Mouse (Mus musculus) thymus, postnatal 25 days (tissue): ENCODE measurements at regions not wholly inside any gene's neighbourhood (a gene's known extent, or its start where the extent isn't known, plus 50 kb on each side); places are given as distances from the start of the nearest gene placed in this dataset.
A peak's percentile ranks its signal among the peaks of the same experiment; 100 is the strongest.

Source experiments
- DNase-seq: peaks from one replicate; pipeline ENCODE4 v3.0.0; 2022

- DNase-seq, result no peak
Measured at GRCm38 (mm10) chr1:35724366-35724900, 343.8 kb upstream of the Hs6st1 start.

DNA sequence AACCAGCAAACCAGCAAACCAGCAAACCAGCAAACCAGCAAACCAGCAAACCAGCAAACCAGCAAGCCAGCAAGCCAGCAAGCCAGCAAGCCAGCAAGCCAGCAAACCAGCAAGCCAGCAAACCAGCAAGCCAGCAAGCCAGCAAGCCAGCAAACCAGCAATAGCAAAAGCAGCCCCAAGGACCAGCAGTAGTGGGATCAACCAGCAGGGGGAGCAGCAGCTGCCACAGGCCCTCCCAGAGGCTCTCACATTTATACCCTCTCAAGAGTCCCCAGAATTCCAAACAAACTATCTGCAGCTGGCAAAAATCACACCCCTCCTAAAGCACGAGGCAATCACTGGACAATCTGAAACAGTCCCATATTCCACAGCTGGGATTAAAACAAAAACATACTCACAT is 341.6 kb upstream of the Hs6st1 start:
- peak; percentile 80 for DNase-seq

DNA sequence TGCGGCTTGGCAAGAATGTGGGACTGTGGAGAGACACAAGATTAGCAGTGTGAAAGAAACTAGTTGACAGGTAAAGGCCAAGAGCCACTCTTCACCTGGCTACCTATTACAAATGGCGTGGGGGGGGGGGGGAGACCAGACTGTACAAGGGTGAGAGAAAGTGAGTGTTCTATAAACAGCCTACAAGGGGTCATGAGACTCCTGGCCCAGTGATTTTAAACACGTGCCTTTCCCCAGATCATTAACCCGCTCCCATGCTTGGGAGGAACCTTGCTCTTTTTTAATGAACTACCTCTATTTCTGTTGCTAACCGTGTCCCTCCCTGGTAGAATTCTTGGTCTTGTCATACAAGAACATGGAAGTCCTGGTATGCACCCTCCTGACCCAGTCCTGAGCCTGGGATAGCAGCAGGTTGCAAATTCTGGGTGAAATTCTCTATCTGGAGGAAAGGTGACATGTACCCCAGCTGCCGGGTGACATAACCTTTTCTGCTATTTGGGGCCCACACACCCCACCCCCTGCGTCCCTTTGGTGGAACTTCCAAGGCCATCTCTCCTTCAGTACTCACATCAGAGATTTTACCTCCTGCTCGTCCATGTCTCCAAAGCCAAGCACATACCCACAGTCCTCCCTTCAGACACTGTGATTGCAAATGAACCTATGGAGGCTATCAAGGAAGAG is 340.8 kb upstream of the Hs6st1 start:
- DNase-seq, result no peak

GRCm38 (mm10) chr1:35729785-35730295 is 338.4 kb upstream of the Hs6st1 start:
- DNase-seq, result no peak

GRCm38 (mm10) chr1:35730309-35730708 is 337.9 kb upstream of the Hs6st1 start:
- no peak for DNase-seq

- no peak for DNase-seq
Measured at GRCm38 (mm10) chr1:35736247-35736646, 332.0 kb upstream of the Hs6st1 start.

DNA sequence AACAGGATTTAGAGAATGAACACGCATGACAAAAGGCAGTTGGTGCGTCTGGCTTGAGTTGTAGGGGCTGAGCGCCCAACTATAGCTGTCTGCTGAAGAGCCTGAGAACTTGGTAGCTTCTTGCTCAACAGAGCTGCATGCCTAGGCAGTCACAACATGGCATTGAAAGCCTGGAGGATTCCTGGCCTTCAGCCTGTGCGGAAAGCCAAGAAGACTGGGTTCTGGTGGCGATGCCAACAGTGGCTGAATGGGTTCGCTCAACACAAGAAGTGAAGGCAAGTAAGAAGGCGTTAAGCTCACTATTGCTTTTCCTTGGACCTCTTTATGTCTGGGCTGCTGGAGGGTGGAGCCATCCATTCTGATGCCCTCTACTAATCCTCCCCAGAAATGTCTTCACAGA is 318.6 kb upstream of the Hs6st1 start:
- DNase-seq, result no peak

DNA sequence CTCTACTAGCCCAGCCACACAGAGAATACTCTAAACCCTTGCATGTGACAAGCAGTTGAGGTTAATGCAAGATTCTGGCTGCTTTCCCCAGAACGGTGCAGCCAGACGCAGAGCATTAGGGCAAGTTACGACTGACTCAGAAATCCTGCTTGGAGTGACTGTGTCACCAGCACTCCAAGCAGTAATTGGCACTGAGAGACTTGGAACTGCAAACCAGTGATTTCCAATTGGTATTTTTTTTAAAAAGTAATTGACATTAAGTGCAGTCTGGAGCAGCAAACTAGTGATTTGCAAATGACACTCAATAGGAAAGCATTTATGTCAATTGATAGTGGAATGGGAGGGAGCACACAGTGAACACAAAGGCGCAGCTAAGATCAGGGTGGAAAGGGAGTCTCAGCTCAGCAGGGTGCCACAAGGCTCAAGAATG is 318.1 kb upstream of the Hs6st1 start:
- no peak for DNase-seq

DNA sequence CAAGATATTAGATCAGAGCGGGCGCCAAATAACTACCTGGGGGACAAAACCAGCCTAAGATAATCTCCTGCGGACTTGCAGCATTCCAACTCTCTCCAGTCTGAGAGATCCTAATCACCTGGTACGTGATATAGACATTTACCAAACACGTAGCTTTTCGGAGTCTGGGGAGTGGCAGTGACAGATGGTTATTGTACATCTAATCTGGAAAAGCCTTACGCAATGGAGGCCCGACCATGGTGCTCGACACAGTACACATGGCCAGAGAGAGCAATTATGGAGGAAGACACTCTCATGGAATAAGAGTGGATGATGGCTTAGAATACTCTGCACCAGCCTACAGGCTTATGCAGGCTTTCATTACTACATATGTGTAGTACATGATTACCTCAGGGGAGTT is 315.6 kb upstream of the Hs6st1 start:
- no peak for DNase-seq

GRCm38 (mm10) chr1:35754170-35754569 is 314.0 kb upstream of the Hs6st1 start:
- no peak for DNase-seq

GRCm38 (mm10) chr1:35759010-35759409 is 309.2 kb upstream of the Hs6st1 start:
- no peak for DNase-seq

GRCm38 (mm10) chr1:35759600-35759999 is 308.6 kb upstream of the Hs6st1 start:
- no peak for DNase-seq

GRCm38 (mm10) chr1:35763051-35763450 is 305.1 kb upstream of the Hs6st1 start:
- no peak for DNase-seq

DNA sequence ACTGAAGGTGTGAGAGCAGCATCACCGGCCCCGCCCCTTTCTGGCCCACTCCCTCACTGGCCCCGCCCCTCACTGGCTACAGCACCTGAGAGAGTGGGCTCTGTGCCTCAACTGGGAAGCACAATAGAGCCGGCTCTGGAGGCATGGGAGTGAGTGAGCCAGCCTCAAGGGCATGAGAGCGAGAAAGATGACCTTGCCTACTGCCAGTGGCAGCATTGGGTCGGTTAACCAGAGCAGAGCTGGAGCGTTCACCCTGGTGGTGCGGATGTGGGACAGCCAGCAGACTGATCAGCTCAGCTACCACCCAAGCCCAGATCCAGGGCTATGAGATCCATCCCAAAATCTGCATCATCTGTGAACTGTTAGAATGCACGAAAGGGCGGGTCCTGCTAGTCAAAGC is 304.7 kb upstream of the Hs6st1 start:
- no peak for DNase-seq

GRCm38 (mm10) chr1:35764068-35764467 is 304.1 kb upstream of the Hs6st1 start:
- DNase-seq, result no peak

GRCm38 (mm10) chr1:35765692-35766091 is 302.5 kb upstream of the Hs6st1 start:
- peak; percentile 1 for DNase-seq

GRCm38 (mm10) chr1:35766271-35766670 is 301.9 kb upstream of the Hs6st1 start:
- DNase-seq, result no peak

DNA sequence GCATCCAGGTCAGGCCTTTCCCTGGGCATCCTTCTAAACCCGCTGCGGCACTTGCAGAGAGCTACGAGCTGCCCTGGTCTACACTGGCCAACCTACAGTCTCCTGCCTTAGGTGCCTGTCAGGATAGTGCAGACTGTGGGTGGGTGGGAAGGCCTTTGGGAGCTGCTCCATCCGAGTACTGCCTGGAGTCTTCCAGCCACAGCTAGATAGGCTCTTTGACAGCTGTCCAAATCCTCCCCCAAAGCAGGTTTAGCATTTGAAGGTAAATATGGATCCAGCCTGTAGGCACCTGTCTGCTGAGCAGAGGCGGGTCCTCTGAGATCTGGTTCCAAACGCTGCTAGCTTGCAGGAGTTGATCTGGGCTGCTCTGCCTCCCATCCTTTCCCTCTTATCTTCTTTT is 295.6 kb upstream of the Hs6st1 start:
- no peak for DNase-seq

DNA sequence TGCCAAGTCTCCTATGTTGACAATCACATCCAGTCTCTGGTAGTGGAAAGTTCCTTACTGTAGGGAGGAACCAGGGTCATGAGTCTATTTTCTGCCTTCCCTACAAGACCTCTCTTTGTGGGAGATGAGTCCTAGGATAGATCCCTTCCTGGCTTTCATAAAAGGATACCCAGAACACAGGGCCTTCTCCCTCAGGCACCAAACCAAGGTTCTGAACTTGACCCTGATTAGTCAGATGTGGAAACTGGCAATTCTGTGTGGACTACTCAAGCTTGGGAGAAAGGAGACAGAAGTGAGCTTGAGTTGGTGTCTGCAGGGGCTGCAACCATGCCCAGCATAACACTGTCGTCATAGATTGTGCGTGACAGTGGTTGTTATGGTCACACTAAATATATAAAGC is 293.6 kb upstream of the Hs6st1 start:
- no peak for DNase-seq

DNA sequence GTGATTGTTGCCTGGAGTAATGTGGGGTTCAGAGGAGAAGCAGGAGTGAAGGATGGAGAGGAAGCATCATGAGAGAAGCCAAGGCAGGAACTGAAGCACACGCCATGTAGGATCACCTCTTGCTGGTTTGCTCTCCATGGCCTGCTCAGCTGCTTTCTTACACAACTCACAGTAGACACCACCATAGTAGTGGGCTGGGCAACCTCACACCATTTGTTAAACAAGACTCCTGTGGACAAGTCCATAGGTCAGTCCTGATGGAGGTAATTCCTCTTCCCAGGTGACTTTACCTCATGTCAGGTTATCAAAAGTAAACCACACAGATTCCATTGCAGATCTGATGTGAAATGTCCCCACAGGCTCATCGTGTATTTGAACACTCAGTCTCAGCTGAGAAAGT is 285.5 kb upstream of the Hs6st1 start:
- no peak for DNase-seq

DNA sequence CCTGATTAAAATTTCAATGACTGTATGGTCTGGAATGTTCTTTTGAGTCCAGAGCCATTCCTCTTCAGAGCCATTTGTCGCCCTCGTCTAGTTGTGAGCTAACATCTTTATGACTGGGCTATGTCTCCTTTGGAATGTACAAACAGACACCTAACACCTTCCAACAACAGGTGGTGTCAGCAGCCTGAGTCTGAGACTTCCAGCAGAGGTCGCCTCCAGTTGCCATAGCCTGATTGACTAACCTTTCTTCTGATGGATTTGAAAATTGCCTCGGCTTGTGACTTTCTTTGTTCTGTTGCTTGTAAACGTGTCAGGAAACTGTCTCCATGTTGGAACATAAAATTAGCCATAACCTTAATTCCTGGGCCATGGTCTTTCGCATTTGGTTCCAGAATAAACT is 284.8 kb upstream of the Hs6st1 start:
- DNase-seq, result peak; percentile 4

DNA sequence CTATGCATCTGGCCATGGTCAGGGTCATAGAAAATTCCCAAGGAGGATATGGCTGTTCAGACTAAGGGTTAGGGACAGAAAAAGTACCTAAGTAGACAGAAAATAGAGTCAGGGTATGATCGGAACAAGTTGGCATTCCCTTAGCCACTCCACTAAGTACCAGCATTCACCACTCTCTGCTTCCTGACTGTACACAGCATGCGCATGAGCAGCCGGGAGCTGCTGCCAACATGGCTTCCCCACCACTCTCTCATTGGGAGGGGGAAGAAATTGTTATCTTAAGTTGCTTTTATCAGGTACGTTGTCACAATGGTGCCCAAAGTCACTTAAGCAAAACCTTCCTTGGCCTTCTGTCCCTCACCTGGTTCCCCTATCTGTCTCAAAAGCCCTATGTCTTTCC is 282.0 kb upstream of the Hs6st1 start:
- no peak for DNase-seq

DNA sequence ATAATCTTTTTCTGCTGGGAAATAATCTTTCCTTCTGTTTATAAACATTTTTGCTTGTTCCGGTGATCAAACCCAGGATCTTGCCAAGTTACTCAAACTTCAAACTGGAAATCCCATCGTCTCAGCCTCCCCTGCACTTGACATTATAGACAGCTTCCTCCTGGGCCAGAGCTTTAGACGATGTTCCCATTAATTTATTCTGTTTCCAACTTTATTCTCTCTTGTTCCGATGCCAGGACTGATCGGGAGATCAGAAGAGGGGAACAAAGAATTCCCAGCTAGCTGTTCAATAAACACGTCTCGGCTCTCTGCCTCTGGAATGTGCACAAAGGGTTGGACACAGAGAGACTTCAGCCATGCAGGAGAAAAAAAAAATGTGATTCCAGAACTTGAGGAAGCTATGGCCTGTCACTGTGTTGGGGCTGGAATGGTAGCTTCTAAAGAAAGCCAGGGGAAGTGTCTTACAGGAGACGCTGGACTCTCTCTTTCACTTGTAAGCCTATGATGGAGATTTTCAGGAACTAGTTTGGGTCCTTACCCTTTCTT is 281.5 kb upstream of the Hs6st1 start:
- DNase-seq, result no peak

DNA sequence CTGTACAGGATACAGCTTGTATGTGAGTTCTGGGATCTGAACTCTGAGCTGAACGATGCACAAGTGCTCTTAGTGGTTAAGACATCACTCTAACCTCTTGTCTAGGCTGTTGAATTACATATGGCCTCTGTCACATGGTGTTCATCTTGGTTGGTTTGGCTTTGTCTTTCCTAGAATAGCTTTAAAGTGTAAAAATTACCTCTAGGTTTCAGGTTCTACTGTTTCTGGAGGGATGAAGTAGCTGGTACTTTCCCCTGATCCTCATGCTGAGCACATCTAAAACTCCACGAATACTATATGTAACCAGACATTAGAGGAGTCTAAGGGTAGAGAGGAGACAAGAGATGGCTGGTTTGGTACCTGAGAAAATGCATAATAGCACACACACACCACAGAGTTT is 271.1 kb upstream of the Hs6st1 start:
- DNase-seq, result no peak

- DNase-seq, result no peak
Measured at GRCm38 (mm10) chr1:35797526-35797925, 270.7 kb upstream of the Hs6st1 start.
